Mouse (Mus musculus): ENCODE results near the gene Ndufa9. TPM values are rescaled to one million over a fixed set of nuclear protein-coding genes. Genes with fewer than 3 reads are reported as not detected.

Ndufa9 gene
- polyA plus RNA-seq, 1 experiment from 2014 or later = 194 TPM

DNA sequence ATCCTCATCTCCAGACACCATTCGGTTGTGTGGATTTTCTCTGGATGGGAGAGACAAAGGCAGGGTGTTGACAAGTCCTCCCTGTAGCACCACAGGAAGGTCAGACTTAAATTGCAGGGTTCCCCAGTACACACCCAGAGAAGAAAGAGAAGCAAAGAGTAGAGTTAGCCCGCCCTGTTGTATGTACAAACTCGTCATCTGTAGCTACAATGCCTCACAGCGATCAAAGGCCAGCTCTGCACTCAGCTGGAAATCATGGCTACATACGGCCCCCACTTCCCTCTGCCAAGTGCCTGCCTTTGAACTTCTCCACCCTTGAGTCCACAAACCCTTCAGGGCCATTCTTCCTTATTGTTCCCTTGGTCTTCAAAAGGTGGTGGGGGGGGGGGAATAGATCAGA lies 64.7 kb downstream of the Ndufa9 start:
- DNase-seq (ENCODE audit: low spot score) (no peak), ATAC-seq (ENCODE audit: insufficient read depth, low FRiP score, low TSS enrichment) (no peak)
- no peak overlapping the region for H3K4me2 ChIP-seq (ENCODE audit: low read depth)
- H3K27me3 ChIP-seq (ENCODE audit: control insufficient read depth, insufficient read depth, low read length) = no peaks in the 10 kb centered on the region
- H3K27ac ChIP-seq (ENCODE audit: low read depth, low read length) = no peak overlapping the region
- 42% methylated on average over 5 of the region's 5 CpGs for WGBS
- H3K9me3 ChIP-seq (ENCODE audit: control insufficient read depth, low read length) = no peaks in the 10 kb centered on the region
- H3K36me3 ChIP-seq (ENCODE audit: control insufficient read depth, insufficient read depth, low read length) = no peaks in the 10 kb centered on the region
- H3K4me1 ChIP-seq (ENCODE audit: control insufficient read depth, insufficient read depth, low read length) = no peaks in the 10 kb centered on the region
- no peak overlapping the region for H3K9ac ChIP-seq (ENCODE audit: low read length)
- no peak overlapping the region for H3K4me3 ChIP-seq (ENCODE audit: low read depth, low read length)

DNA sequence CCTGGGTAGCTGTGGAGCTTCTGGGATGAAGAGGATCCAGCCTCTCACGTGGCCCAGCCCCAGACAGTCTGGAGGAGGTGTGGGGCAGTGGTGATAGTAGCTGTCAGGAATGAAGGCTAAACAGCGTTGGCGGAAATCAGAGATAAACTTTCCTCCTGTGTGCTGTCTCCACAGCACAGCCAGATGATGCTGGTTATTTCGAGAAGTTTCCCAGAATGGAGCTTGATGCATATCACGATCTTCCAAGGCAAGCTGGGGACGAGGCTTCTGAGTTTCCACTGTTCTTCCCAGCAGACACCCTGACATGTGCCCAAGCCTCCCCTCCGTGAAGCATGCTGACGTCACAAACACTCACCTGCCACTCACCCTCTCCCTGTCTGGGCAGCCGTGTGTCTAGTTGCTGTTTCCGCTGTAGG lies 65.3 kb downstream of the Ndufa9 start:
- Histone ChIP-seq H3K9me3 (ENCODE audit: control insufficient read depth, low read length) (no peaks in the 10 kb centered on the region), H3K27ac (ENCODE audit: low read depth, low read length) (no peak overlapping the region), H3K4me3 (ENCODE audit: low read depth, low read length) (no peak overlapping the region), H3K4me2 (ENCODE audit: low read depth) (no peak overlapping the region), H3K36me3 (ENCODE audit: control insufficient read depth, insufficient read depth, low read length) (no peaks in the 10 kb centered on the region), H3K27me3 (ENCODE audit: control insufficient read depth, insufficient read depth, low read length) (no peaks in the 10 kb centered on the region), H3K4me1 (ENCODE audit: control insufficient read depth, insufficient read depth, low read length) (no peaks in the 10 kb centered on the region), H3K9ac (ENCODE audit: low read length) (no peak overlapping the region)
- WGBS = 77% methylated on average over 10 of the region's 10 CpGs
- no peak for ATAC-seq (ENCODE audit: insufficient read depth, low FRiP score, low TSS enrichment)
- no peak for DNase-seq (ENCODE audit: low spot score)

GRCm38 (mm10) chr6:126783056-126783455 lies 65.9 kb downstream of the Ndufa9 start:
- no peak for ATAC-seq (ENCODE audit: insufficient read depth, low FRiP score, low TSS enrichment)
- H3K27ac ChIP-seq (ENCODE audit: low read depth, low read length) = no peak overlapping the region

GRCm38 (mm10) chr6:126777889-126778288 lies 71.0 kb downstream of the Ndufa9 start:
- DNase-seq (ENCODE audit: low spot score) (no peak), ATAC-seq (ENCODE audit: insufficient read depth, low FRiP score, low TSS enrichment) (no peak)
- Histone ChIP-seq H3K4me3 (ENCODE audit: low read depth, low read length) (no peak overlapping the region), H3K27me3 (ENCODE audit: control insufficient read depth, insufficient read depth, low read length) (no peaks in the 10 kb centered on the region), H3K27ac (ENCODE audit: low read depth, low read length) (no peak overlapping the region), H3K9me3 (ENCODE audit: control insufficient read depth, low read length) (no peaks in the 10 kb centered on the region), H3K36me3 (ENCODE audit: control insufficient read depth, insufficient read depth, low read length) (no peaks in the 10 kb centered on the region), H3K4me1 (ENCODE audit: control insufficient read depth, insufficient read depth, low read length) (no peaks in the 10 kb centered on the region), H3K4me2 (ENCODE audit: low read depth) (no peak overlapping the region), H3K9ac (ENCODE audit: low read length) (no peak overlapping the region)
- WGBS = 78% methylated on average over 6 of the region's 6 CpGs

More at GRCm38 (mm10) chr6:126783056-126783455, 65.9 kb downstream of the Ndufa9 start:
- Histone ChIP-seq H3K4me3 (ENCODE audit: low read depth, low read length) (no peak overlapping the region), H3K4me1 (ENCODE audit: control insufficient read depth, insufficient read depth, low read length) (no peaks in the 10 kb centered on the region), H3K9me3 (ENCODE audit: control insufficient read depth, low read length) (no peaks in the 10 kb centered on the region), H3K4me2 (ENCODE audit: low read depth) (no peak overlapping the region), H3K9ac (ENCODE audit: low read length) (no peak overlapping the region), H3K27me3 (ENCODE audit: control insufficient read depth, insufficient read depth, low read length) (no peaks in the 10 kb centered on the region), H3K36me3 (ENCODE audit: control insufficient read depth, insufficient read depth, low read length) (no peaks in the 10 kb centered on the region)
- DNase-seq (ENCODE audit: low spot score) = no peak
- 75% methylated on average over 1 of the region's 1 CpGs for WGBS

- 74% methylated on average over 4 of the region's 4 CpGs for WGBS
- Histone ChIP-seq H3K27ac (ENCODE audit: low read depth, low read length) (no peak overlapping the region), H3K9me3 (ENCODE audit: control insufficient read depth, low read length) (no peaks in the 10 kb centered on the region), H3K36me3 (ENCODE audit: control insufficient read depth, insufficient read depth, low read length) (no peaks in the 10 kb centered on the region), H3K27me3 (ENCODE audit: control insufficient read depth, insufficient read depth, low read length) (no peaks in the 10 kb centered on the region), H3K4me3 (ENCODE audit: low read depth, low read length) (no peak overlapping the region), H3K4me1 (ENCODE audit: control insufficient read depth, insufficient read depth, low read length) (no peaks in the 10 kb centered on the region), H3K4me2 (ENCODE audit: low read depth) (no peak overlapping the region), H3K9ac (ENCODE audit: low read length) (no peak overlapping the region)
- ATAC-seq (ENCODE audit: insufficient read depth, low FRiP score, low TSS enrichment) (no peak), DNase-seq (ENCODE audit: low spot score) (no peak)
These were observed 75.1 kb downstream of the Ndufa9 start for GRCm38 (mm10) chr6:126773873-126774272.

DNA sequence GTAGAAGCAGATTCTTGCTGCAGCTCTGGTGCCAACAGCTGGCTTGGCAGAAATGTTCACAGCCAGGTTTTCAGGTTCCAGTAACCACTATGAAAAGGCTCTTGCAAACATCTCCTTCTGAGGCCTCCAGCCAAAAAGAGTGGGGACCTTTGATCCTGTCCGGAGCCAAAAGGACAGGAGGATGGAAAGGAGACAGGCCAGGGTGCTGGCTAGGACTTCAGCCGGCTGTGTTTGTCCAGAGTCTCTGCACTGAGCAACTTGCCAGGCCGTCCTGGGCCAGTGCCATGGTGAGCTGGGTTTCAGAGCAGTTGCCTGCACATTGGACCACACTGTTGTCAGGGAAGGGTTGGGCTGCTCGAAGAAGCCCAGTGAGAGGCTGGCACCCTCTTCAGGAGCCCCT lies 76.6 kb downstream of the Ndufa9 start:
- H3K4me3 ChIP-seq (ENCODE audit: low read depth, low read length) = no peak overlapping the region
- H3K27me3 ChIP-seq (ENCODE audit: control insufficient read depth, insufficient read depth, low read length) = no peaks in the 10 kb centered on the region
- no peaks in the 10 kb centered on the region for H3K36me3 ChIP-seq (ENCODE audit: control insufficient read depth, insufficient read depth, low read length)
- no peak overlapping the region for H3K9ac ChIP-seq (ENCODE audit: low read length)
- no peak for ATAC-seq (ENCODE audit: insufficient read depth, low FRiP score, low TSS enrichment)
- no peak for DNase-seq (ENCODE audit: low spot score)
- H3K4me1 ChIP-seq (ENCODE audit: control insufficient read depth, insufficient read depth, low read length) = 0 out of 2 replicates have a peak, but pooled peaks cover 5% of the 10 kb centered on the region
- no peaks in the 10 kb centered on the region for H3K9me3 ChIP-seq (ENCODE audit: control insufficient read depth, low read length)
- no peak overlapping the region for H3K27ac ChIP-seq (ENCODE audit: low read depth, low read length)
- WGBS = 83% methylated on average over 4 of the region's 4 CpGs
- no peak overlapping the region for H3K4me2 ChIP-seq (ENCODE audit: low read depth)

Other genes starting within 250 kb of the Ndufa9 start
- 1.4 and 1.5 TPM in 2 replicates for gene Kcna1, start 202.8 kb downstream of the Ndufa9 start, polyA plus RNA-seq (2014; fragmentation: Nextera tagmentation; extraction: Ambion mirVana)
- gene Kcna6, start 108.5 kb downstream of the Ndufa9 start, polyA plus RNA-seq (2014; fragmentation: Nextera tagmentation; extraction: Ambion mirVana) = 7.7 and 10.5 TPM in 2 replicates
- gene Akap3, start 4.0 kb upstream of the Ndufa9 start, polyA plus RNA-seq (2014; fragmentation: Nextera tagmentation; extraction: Ambion mirVana) = 0.26 TPM in 1 of 2 replicates, not detected in the other
- gene Dyrk4, start 72.7 kb upstream of the Ndufa9 start, polyA plus RNA-seq (2014; fragmentation: Nextera tagmentation; extraction: Ambion mirVana) = 0.11 and 0.12 TPM in 2 replicates
- 73.2 and 75.4 TPM in 2 replicates for gene Rad51ap1, start 90.5 kb upstream of the Ndufa9 start, polyA plus RNA-seq (2014; fragmentation: Nextera tagmentation; extraction: Ambion mirVana)
- gene D6Wsu163e, start 90.8 kb upstream of the Ndufa9 start, polyA plus RNA-seq (2014; fragmentation: Nextera tagmentation; extraction: Ambion mirVana) = 21.2 and 24.2 TPM in 2 replicates
- gene Fgf6, start 166.4 kb upstream of the Ndufa9 start, polyA plus RNA-seq (2014; fragmentation: Nextera tagmentation; extraction: Ambion mirVana) = 1.1 and 1.2 TPM in 2 replicates
- gene Fgf23, start 223.8 kb upstream of the Ndufa9 start, polyA plus RNA-seq (2014; fragmentation: Nextera tagmentation; extraction: Ambion mirVana) = not detected in 2 replicates

Measured in neural tube, embryonic 11.5 days (tissue).